Mouse (Mus musculus) limb, embryonic 11.5 days (tissue): ENCODE results near the gene Ptger1. TPM values are rescaled to one million over a fixed set of nuclear protein-coding genes. Genes with fewer than 3 reads are reported as not detected.

ENCODE experiments used
- ATAC-seq: fragments of 200-750 bp; cut with Nextera tagmentation; 2 replicates; pipeline ENCODE4 v1.8.0; 2017; ENCODE audit warnings: low read depth; ENCODE audit not compliant: insufficient number of reproducible peaks, low FRiP score, low TSS enrichment
- DNase-seq: peaks from one replicate; pipeline ENCODE4 v3.0.0-alpha.2; 2015; ENCODE audit warnings: low spot score
- H3K27ac ChIP-seq: fragments of 300-500 bp; sonication (generic); replicated peaks from 2 replicates; pipeline ENCODE4 v1.5.1; 2014; ENCODE audit warnings: low read depth, mild to moderate bottlenecking, low read length
- H3K27me3 ChIP-seq: fragments of 300-500 bp; sonication (generic); 2 replicates; pipeline ENCODE4 v1.6.1; 2014; ENCODE audit warnings: mild to moderate bottlenecking, low read length, mixed read lengths; ENCODE audit not compliant: control insufficient read depth, insufficient read depth
- H3K36me3 ChIP-seq: fragments of 300-500 bp; sonication (generic); 2 replicates; pipeline ENCODE4 v1.6.1; 2014; ENCODE audit warnings: mild to moderate bottlenecking, low read length, moderate library complexity, mixed read lengths; ENCODE audit not compliant: control insufficient read depth, insufficient read depth
- H3K4me1 ChIP-seq: fragments of 300-500 bp; sonication (generic); 2 replicates; pipeline ENCODE4 v1.6.1; 2014; ENCODE audit warnings: low read length, mixed read lengths; ENCODE audit not compliant: control insufficient read depth, insufficient read depth
- H3K4me2 ChIP-seq: fragments of 300-500 bp; sonication (generic); 2 replicates; pipeline ENCODE4 v1.6.1; 2014; ENCODE audit warnings: low read depth, mild to moderate bottlenecking, moderate library complexity; ENCODE audit not compliant: severe bottlenecking
- H3K4me3 ChIP-seq: fragments of 300-500 bp; sonication (generic); 2 replicates; pipeline ENCODE4 v1.5.1; 2014; ENCODE audit warnings: low read depth, low read length
- H3K9ac ChIP-seq: fragments of 300-500 bp; sonication (generic); 2 replicates; pipeline ENCODE4 v1.6.1; 2014; ENCODE audit warnings: mild to moderate bottlenecking, low read length
- H3K9me3 ChIP-seq: fragments of 300-500 bp; sonication (generic); 2 replicates; pipeline ENCODE4 v1.6.1; 2016; ENCODE audit warnings: low read length; ENCODE audit not compliant: control insufficient read depth
- WGBS: fragments of 180-500 bp; shearing (Covaris S2); extraction: QIAGEN DNeasy Blood & Tissue Kit; methylation state at CpG from one replicate; pipeline ENCODE4 v1.1.7; 2014; 5-methylcytosine and 5-hydroxymethylcytosine counted together
- polyA plus RNA-seq: library from polyadenylated mRNA; unstranded; fragments of >200 nt; fragmentation: Nextera tagmentation; extraction: Ambion mirVana; gene quantifications from 2 replicates; pipeline ENCODE4 v1.2.1, GENCODE M21; 2014

Gene Ptger1
- polyA plus RNA-seq, 1 experiment from 2014 or later = 0.59 TPM

DNA sequence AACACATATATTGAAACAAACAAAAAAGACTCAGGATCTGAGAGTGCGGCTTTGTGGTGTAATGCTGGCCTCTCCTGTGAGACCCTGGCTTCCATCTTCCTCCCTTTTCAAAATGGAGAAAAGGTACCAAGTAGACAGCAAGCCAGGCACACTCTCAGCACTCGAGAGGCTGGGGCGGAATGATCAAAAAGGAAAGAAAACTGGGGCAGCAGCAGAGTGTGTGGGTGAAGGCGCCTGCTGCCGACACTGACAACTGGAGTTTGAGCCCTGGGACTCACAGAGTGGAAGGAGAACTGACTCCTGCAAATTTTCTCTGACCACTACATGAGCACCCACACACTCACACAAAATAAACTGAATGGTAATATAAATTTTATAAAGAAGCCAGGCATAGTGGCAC, 8.0 kb downstream of the Ptger1 start:
- DNase-seq (no peak), ATAC-seq (no peak)
- no peak overlapping the region for H3K27ac ChIP-seq
- 92% methylated on average over 5 of the region's 5 CpGs for WGBS
- 0 out of 2 replicates have a peak, but pooled peaks cover 2% of the 10 kb centered on the region for H3K4me1 ChIP-seq
- H3K9me3 ChIP-seq = no peaks in the 10 kb centered on the region
- no peak overlapping the region for H3K9ac ChIP-seq
- peaks cover 30% of the 10 kb centered on the region for H3K36me3 ChIP-seq
- H3K4me3 ChIP-seq = no peak overlapping the region
- no peak overlapping the region for H3K4me2 ChIP-seq
- no peaks in the 10 kb centered on the region for H3K27me3 ChIP-seq

DNA sequence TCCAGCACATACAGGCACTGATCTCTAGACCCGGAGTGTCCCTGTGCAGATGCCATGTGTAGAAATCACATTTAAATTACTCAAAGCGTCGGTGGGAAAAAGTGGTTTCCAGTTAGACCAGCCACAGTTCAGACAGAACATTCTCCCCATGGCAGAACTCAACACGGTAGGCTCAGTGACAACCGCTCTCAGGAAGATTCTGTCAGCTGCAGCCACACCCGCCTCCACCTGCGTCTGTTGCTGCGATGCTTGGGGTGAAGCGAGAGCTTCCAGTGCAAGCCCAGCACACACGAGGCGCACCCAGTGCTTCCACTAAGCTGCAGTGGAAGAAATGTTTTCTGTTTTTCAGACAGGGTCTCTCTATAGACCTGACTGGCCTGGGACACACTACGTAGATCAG, 13.4 kb downstream of the Ptger1 start:
- Histone ChIP-seq H3K36me3 (peaks cover 16% of the 10 kb centered on the region), H3K9ac (no peak overlapping the region), H3K27me3 (no peaks in the 10 kb centered on the region), H3K4me2 (no peak overlapping the region), H3K9me3 (no peaks in the 10 kb centered on the region), H3K27ac (no peak overlapping the region), H3K4me3 (no peak overlapping the region), H3K4me1 (peaks cover 14% of the 10 kb centered on the region; the same call in 1 of the 2 replicates)
- no peak for ATAC-seq
- WGBS = 94% methylated on average over 12 of the region's 12 CpGs
- no peak for DNase-seq

DNA sequence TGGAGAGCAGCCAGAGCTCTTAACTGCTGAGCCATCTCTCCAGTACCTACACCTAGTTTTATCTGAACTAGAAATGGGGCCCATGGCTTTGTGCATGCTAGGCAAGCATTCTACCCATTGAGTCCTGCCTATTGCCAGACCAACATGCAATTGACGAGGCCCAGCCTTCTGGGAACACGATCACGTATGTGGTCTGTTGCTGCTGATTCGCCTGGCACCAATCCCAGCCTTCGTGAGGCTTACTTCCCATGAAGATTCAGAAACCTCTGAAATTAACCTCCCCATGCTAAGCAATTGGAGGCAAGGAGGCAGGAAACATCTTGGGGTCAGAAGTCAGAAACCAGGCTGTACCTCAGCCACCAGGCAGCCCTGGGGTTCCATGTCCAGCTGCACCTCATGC, 14.1 kb downstream of the Ptger1 start:
- Histone ChIP-seq H3K27ac (peak overlapping the region; percentile 63), H3K36me3 (peaks cover 16% of the 10 kb centered on the region), H3K4me3 (no peak overlapping the region), H3K9ac (no peak overlapping the region), H3K4me2 (0 out of 2 replicates have a peak overlapping the region, but pooled peaks have one; percentile 1), H3K27me3 (no peaks in the 10 kb centered on the region), H3K9me3 (no peaks in the 10 kb centered on the region), H3K4me1 (peaks cover 14% of the 10 kb centered on the region; the same call in 1 of the 2 replicates)
- WGBS = 83% methylated on average over 5 of the region's 5 CpGs
- DNase-seq (no peak), ATAC-seq (no peak)

GRCm38 (mm10) chr8:83681099-83681498, 14.6 kb downstream of the Ptger1 start:
- peaks cover 16% of the 10 kb centered on the region for H3K36me3 ChIP-seq
- peak; percentile 78; the same call in 1 of the 2 replicates for ATAC-seq

DNA sequence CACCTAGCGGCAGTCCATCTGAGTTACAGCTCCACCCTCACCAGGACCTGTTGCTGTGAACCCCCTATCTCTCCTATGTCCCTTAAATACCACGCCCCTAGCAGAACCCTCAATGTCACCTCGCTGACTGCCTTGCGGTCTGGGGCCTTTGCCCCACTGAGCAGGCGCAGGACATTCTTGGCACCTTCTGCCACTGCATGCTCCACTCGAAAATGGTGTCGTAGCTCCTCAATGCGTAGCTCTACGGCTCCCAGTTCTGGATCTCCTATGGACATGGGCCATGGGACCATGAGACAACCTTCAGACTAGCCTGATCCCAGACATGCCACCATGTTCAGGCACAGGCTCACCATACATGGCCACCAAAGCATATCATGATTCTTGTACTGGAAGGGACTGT, 18.0 kb downstream of the Ptger1 start:
- ATAC-seq (no peak), DNase-seq (no peak)
- peaks cover 12% of the 10 kb centered on the region; the same call in 1 of the 2 replicates for H3K4me1 ChIP-seq
- H3K27ac ChIP-seq = no peak overlapping the region
- no peaks in the 10 kb centered on the region for H3K9me3 ChIP-seq
- H3K9ac ChIP-seq = no peak overlapping the region
- no peak overlapping the region for H3K4me3 ChIP-seq
- H3K27me3 ChIP-seq = no peaks in the 10 kb centered on the region
- H3K4me2 ChIP-seq = no peak overlapping the region
- H3K36me3 ChIP-seq = peaks cover 8% of the 10 kb centered on the region
- whole genome bisulfite sequencing = 91% methylated on average over 9 of the region's 9 CpGs

More at GRCm38 (mm10) chr8:83681099-83681498, 14.6 kb downstream of the Ptger1 start:
- peaks cover 14% of the 10 kb centered on the region; the same call in 1 of the 2 replicates for H3K4me1 ChIP-seq
- no peak overlapping the region for H3K9ac ChIP-seq
- H3K27ac ChIP-seq = peak overlapping the region; percentile 63
- no peaks in the 10 kb centered on the region for H3K27me3 ChIP-seq
- DNase-seq = peak; percentile 74
- H3K9me3 ChIP-seq = no peaks in the 10 kb centered on the region
- WGBS = 11% methylated on average over 6 of the region's 6 CpGs
- 0 out of 2 replicates have a peak overlapping the region, but pooled peaks have one; percentile 1 for H3K4me2 ChIP-seq
- no peak overlapping the region; the same call in 1 of the 2 replicates for H3K4me3 ChIP-seq

- ATAC-seq = no peak
- Histone ChIP-seq H3K9ac (no peak overlapping the region), H3K9me3 (no peaks in the 10 kb centered on the region), H3K4me1 (no peaks in the 10 kb centered on the region), H3K4me2 (no peak overlapping the region), H3K27me3 (no peaks in the 10 kb centered on the region), H3K36me3 (peaks cover 12% of the 10 kb centered on the region; the same call in 1 of the 2 replicates), H3K27ac (no peak overlapping the region), H3K4me3 (no peak overlapping the region)
- DNase-seq = no peak
- 90% methylated on average over 6 of the region's 6 CpGs for WGBS
These were observed 22.8 kb downstream of the Ptger1 start for GRCm38 (mm10) chr8:83689264-83689663.

DNA sequence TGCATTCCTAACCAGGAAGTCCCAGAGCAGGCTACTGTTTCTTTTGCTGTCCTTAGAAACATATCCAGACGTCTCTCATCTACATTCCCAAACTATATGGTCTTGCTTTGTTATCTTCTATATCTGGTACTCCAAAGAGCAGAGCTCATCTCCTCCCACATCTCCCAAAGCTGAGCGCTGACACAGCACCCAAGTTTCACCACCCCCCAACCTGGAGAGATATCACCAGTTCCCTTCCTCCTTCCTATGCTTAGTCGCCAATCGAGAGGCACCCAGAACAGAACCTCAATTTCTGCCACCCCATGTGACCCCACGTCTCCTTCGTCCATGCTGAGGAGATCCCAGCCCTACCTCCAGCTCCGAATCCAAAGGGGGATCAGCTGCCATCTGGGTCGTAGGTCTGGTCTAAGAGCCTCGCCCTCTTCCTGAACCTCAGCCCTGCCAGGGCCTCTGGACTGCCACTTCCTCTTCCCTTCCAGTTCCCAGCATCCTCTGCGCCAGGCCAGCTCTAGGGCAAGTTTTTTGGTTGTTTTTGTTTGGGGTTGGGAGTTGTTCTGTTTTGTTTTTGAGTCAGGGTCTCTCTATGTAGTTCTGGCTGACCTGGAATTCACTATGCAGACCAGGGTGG, 27.2 kb downstream of the Ptger1 start:
- ATAC-seq = no peak
- DNase-seq = no peak
- Histone ChIP-seq H3K9ac (no peak overlapping the region), H3K27ac (no peak overlapping the region), H3K4me1 (peaks cover 10% of the 10 kb centered on the region), H3K4me2 (no peak overlapping the region), H3K27me3 (no peaks in the 10 kb centered on the region), H3K4me3 (no peak overlapping the region), H3K9me3 (no peaks in the 10 kb centered on the region), H3K36me3 (peaks cover 12% of the 10 kb centered on the region; the same call in 1 of the 2 replicates)
- WGBS = 85% methylated on average over 10 of the region's 10 CpGs

- H3K27me3 ChIP-seq = no peaks in the 10 kb centered on the region
- WGBS = 87% methylated on average over 11 of the region's 11 CpGs
- no peak overlapping the region for H3K4me2 ChIP-seq
- H3K4me1 ChIP-seq = peaks cover 10% of the 10 kb centered on the region
- H3K9me3 ChIP-seq = no peaks in the 10 kb centered on the region
- no peak overlapping the region for H3K4me3 ChIP-seq
- H3K9ac ChIP-seq = no peak overlapping the region
- peaks cover 10% of the 10 kb centered on the region; the same call in 1 of the 2 replicates for H3K36me3 ChIP-seq
- H3K27ac ChIP-seq = no peak overlapping the region
- ATAC-seq (no peak), DNase-seq (no peak)
These were observed 28.1 kb downstream of the Ptger1 start for GRCm38 (mm10) chr8:83694369-83695160.
